Mouse (Mus musculus) kidney, postnatal 0 days (tissue): ENCODE measurements around the gene Baz1a. TPM values are rescaled to one million over a fixed set of nuclear protein-coding genes. Genes with fewer than 3 reads are reported as not detected.
A peak's percentile ranks its signal among the peaks of the same experiment; 100 is the strongest.

Experiments
- ATAC-seq: fragments of 200-750 bp; cut with Nextera tagmentation; replicated peaks from 2 replicates; pipeline ENCODE4 v1.8.0; 2017; ENCODE audit warnings: low read depth, moderate number of reproducible peaks, moderate TSS enrichment, moderate library complexity; ENCODE audit not compliant: low FRiP score
- DNase-seq: peaks from one replicate; pipeline ENCODE4 v3.0.0-alpha.2; 2016; ENCODE audit warnings: low spot score
- H3K27ac ChIP-seq: fragments of 300-500 bp; sonication (generic); 2 replicates; pipeline ENCODE4 v1.5.1; 2014; ENCODE audit warnings: mild to moderate bottlenecking
- H3K27me3 ChIP-seq: fragments of 300-500 bp; sonication (generic); 2 replicates; pipeline ENCODE4 v1.6.1; 2014; ENCODE audit warnings: low read length, mixed read lengths; ENCODE audit not compliant: insufficient read depth
- H3K36me3 ChIP-seq: fragments of 300-500 bp; sonication (generic); 2 replicates; pipeline ENCODE4 v1.6.1; 2014; ENCODE audit warnings: low read length, mixed read lengths; ENCODE audit not compliant: insufficient read depth
- H3K4me1 ChIP-seq: fragments of 300-500 bp; sonication (generic); replicated peaks from 2 replicates; pipeline ENCODE4 v1.6.1; 2014; ENCODE audit warnings: antibody characterized with exemption, low read length, mixed read lengths; ENCODE audit not compliant: insufficient read depth
- H3K4me2 ChIP-seq: fragments of 300-500 bp; sonication (generic); 2 replicates; pipeline ENCODE4 v1.6.1; 2014; ENCODE audit warnings: mild to moderate bottlenecking, low read length, moderate library complexity, mixed read lengths
- H3K4me3 ChIP-seq: fragments of 300-500 bp; sonication (generic); replicated peaks from 2 replicates; pipeline ENCODE4 v1.5.1; 2014; ENCODE audit warnings: low read depth, low read length
- H3K9ac ChIP-seq: fragments of 300-500 bp; sonication (generic); 2 replicates; pipeline ENCODE4 v1.6.1; 2014; ENCODE audit warnings: low read depth, low read length
- H3K9me3 ChIP-seq: fragments of 300-500 bp; sonication (generic); replicated peaks from 2 replicates; pipeline ENCODE4 v1.6.1; 2016; ENCODE audit warnings: low read length, inconsistent platforms, mixed read lengths
- CTCF ChIP-seq: IDR thresholded peaks from 2 replicates; pipeline ENCODE4 v1.5.1; 2016; ENCODE audit warnings: antibody characterized with exemption, low read depth, mild to moderate bottlenecking, moderate library complexity
- WGBS: fragments of 180-500 bp; shearing (Covaris S2); extraction: QIAGEN DNeasy Blood & Tissue Kit; methylation state at CpG from one replicate; pipeline ENCODE4 v1.1.7; 2014; 5-methylcytosine and 5-hydroxymethylcytosine counted together
- polyA plus RNA-seq: library from polyadenylated mRNA; unstranded; fragments of >200 nt; fragmentation: Nextera tagmentation; extraction: Ambion mirVana; gene quantifications from 2 replicates; pipeline ENCODE4 v1.2.1, GENCODE M21; 2015

The Baz1a gene
- polyA plus RNA-seq = 13.5 and 15.5 TPM in 2 replicates

- 81% methylated on average over 6 of the region's 6 CpGs for WGBS
- Histone ChIP-seq H3K36me3 (no peaks in the 10 kb centered on the region), H3K9ac (no peak within 1 kb of the TSS), H3K27me3 (no peaks in the 10 kb centered on the region), H3K4me3 (no peak within 1 kb of the TSS), H3K4me1 (no peaks in the 10 kb centered on the region), H3K9me3 (no peaks in the 10 kb centered on the region), H3K4me2 (no peak within 1 kb of the TSS), H3K27ac (no peak within 1 kb of the TSS)
- no peak for TF ChIP-seq CTCF
- DNase-seq (no peak), ATAC-seq (no peak)
Measured at GRCm38 (mm10) chr12:55013626-55014398, at the start of gene Baz1a. Gene Baz1a (minus strand): TSS chr12:55014348.

- Histone ChIP-seq H3K36me3 (no peaks in the 10 kb centered on the region), H3K9ac (no peak overlapping the region), H3K27me3 (no peaks in the 10 kb centered on the region), H3K4me2 (no peak overlapping the region), H3K4me3 (no peak overlapping the region), H3K27ac (no peak overlapping the region), H3K4me1 (no peaks in the 10 kb centered on the region), H3K9me3 (no peaks in the 10 kb centered on the region)
- ATAC-seq (no peak), DNase-seq (no peak)
- no peak for TF ChIP-seq CTCF
- 94% methylated on average over 1 of the region's 1 CpGs for WGBS
Measured at GRCm38 (mm10) chr12:55062141-55062540, 48.0 kb upstream of the Baz1a start.

- ATAC-seq (no peak), DNase-seq (peak; percentile 67)
- no peak for TF ChIP-seq CTCF
- Histone ChIP-seq H3K9ac (no peak overlapping the region), H3K4me2 (no peak overlapping the region), H3K27ac (no peak overlapping the region), H3K4me3 (no peak overlapping the region), H3K9me3 (no peaks in the 10 kb centered on the region), H3K27me3 (no peaks in the 10 kb centered on the region), H3K36me3 (no peaks in the 10 kb centered on the region), H3K4me1 (no peaks in the 10 kb centered on the region)
- 70% methylated on average over 10 of the region's 10 CpGs for WGBS
Measured at GRCm38 (mm10) chr12:55061006-55061405, 46.9 kb upstream of the Baz1a start.

GRCm38 (mm10) chr12:55060212-55060898, 46.2 kb upstream of the Baz1a start:
- H3K9ac ChIP-seq = no peak overlapping the region
- no peak overlapping the region for H3K27ac ChIP-seq
- WGBS = 60% methylated on average over 6 of the region's 6 CpGs
- no peaks in the 10 kb centered on the region for H3K36me3 ChIP-seq
- H3K4me3 ChIP-seq = no peak overlapping the region
- DNase-seq = peak; percentile 28
- no peak for ATAC-seq
- no peak for TF ChIP-seq CTCF
- H3K27me3 ChIP-seq = no peaks in the 10 kb centered on the region
- H3K4me2 ChIP-seq = no peak overlapping the region
- H3K9me3 ChIP-seq = no peaks in the 10 kb centered on the region
- no peaks in the 10 kb centered on the region for H3K4me1 ChIP-seq

- 52% methylated on average over 3 of the region's 3 CpGs for WGBS
- Histone ChIP-seq H3K9me3 (no peaks in the 10 kb centered on the region), H3K4me1 (no peaks in the 10 kb centered on the region), H3K4me2 (no peak overlapping the region), H3K4me3 (no peak overlapping the region), H3K27ac (no peak overlapping the region), H3K36me3 (no peaks in the 10 kb centered on the region), H3K9ac (no peak overlapping the region), H3K27me3 (no peaks in the 10 kb centered on the region)
- DNase-seq (no peak), ATAC-seq (no peak)
- no peak for TF ChIP-seq CTCF
Measured at GRCm38 (mm10) chr12:55059812-55060211, 45.7 kb upstream of the Baz1a start.

GRCm38 (mm10) chr12:55058865-55059615, 44.9 kb upstream of the Baz1a start:
- Histone ChIP-seq H3K9me3 (no peaks in the 10 kb centered on the region), H3K27me3 (no peaks in the 10 kb centered on the region), H3K4me3 (no peak overlapping the region), H3K4me2 (no peak overlapping the region), H3K27ac (no peak overlapping the region), H3K36me3 (no peaks in the 10 kb centered on the region), H3K4me1 (no peaks in the 10 kb centered on the region), H3K9ac (no peak overlapping the region)
- 31% methylated on average over 6 of the region's 6 CpGs for WGBS
- no peak for ATAC-seq
- DNase-seq = peak; percentile 16
- no peak for TF ChIP-seq CTCF
